Mouse (Mus musculus): ENCODE data around the gene Rapgef4. TPM values are rescaled to one million over a fixed set of nuclear protein-coding genes. Genes with fewer than 3 reads are reported as not detected.

The Rapgef4 gene
- polyA plus RNA-seq, 1 experiment from 2014 or later = 2.9 TPM

DNA sequence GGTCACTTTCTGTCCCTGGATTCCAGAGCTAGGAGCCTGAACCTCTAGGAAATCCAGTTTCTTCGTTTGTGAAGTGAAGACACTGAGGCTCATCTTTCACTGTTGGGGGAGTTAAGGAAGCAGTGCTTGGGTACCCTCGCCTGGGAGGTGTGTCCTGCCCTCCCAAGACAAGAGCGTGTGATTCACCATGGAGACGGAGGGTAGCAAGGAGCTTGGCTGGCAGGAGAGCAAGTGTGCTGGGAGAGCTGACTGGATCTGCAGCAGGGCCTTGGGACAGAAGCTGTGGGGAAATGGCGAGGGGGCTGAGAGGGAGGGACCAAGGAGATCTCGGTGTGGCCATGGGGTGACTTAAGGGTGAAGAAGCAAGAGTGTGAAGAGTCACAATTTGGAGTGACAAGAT lies 114.0 kb downstream of the Rapgef4 start:
- no peak overlapping the region for H3K27ac ChIP-seq
- no peaks in the 10 kb centered on the region for H3K36me3 ChIP-seq
- no peak overlapping the region for H3K4me3 ChIP-seq
- no peak for DNase-seq (ENCODE audit: low spot score)
- 68% methylated on average over 6 of the region's 6 CpGs for WGBS
- H3K4me1 ChIP-seq (replicated peaks) = peaks cover 18% of the 10 kb centered on the region
- H3K27me3 ChIP-seq (ENCODE audit: insufficient read depth, poor library complexity, severe bottlenecking) = no peaks in the 10 kb centered on the region
- no peaks in the 10 kb centered on the region for H3K9me3 ChIP-seq

DNA sequence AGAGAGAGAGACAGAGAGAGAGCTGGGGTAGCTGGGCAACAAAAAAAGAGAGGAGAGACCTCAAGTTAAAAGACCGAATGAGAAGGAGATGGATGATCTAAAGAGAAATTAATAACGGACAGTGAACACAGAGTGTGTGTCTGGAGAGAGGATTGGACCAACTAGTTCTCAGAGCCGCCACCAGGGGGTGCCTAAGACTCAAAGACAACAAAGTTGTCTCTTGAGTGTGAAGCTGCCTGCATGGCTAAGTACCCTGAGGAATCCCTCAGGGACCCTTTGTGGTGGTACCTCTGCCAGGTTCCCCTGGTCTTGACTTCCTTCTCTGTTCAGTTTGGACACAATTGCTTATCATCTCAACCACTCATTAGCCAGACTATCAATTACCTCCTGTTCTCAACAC lies 115.3 kb downstream of the Rapgef4 start:
- peak; percentile 49 for DNase-seq (ENCODE audit: low spot score)
- H3K27ac ChIP-seq = no peak overlapping the region
- H3K27me3 ChIP-seq (ENCODE audit: insufficient read depth, poor library complexity, severe bottlenecking) = no peaks in the 10 kb centered on the region
- peaks cover 18% of the 10 kb centered on the region for H3K4me1 ChIP-seq (replicated peaks)
- no peak overlapping the region for H3K4me3 ChIP-seq
- H3K9me3 ChIP-seq = no peaks in the 10 kb centered on the region
- 42% methylated on average over 3 of the region's 3 CpGs for WGBS
- no peaks in the 10 kb centered on the region for H3K36me3 ChIP-seq

DNA sequence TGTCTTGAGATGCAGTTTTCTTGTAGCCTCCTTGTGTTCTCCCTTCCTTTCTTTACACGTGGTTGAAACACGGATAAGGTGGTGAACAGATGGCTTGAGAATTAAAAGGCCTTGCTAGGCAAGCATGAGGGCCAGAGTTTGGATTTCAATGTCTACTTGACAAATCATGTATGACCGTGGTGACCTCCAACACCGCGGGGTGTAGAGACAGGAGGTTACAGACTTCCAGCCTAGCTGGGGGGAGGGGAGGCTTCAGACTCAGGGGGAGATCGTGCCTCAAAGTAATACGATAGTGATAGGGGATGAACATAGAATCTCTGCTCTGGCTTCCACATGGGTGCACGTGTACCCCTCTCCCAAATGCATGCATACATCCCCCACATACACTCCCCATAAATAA lies 117.3 kb downstream of the Rapgef4 start:
- H3K36me3 ChIP-seq = no peaks in the 10 kb centered on the region
- WGBS = 88% methylated on average over 8 of the region's 8 CpGs
- no peaks in the 10 kb centered on the region for H3K27me3 ChIP-seq (ENCODE audit: insufficient read depth, poor library complexity, severe bottlenecking)
- no peak for DNase-seq (ENCODE audit: low spot score)
- H3K27ac ChIP-seq = no peak overlapping the region
- H3K4me3 ChIP-seq = no peak overlapping the region
- no peaks in the 10 kb centered on the region for H3K9me3 ChIP-seq
- H3K4me1 ChIP-seq (replicated peaks) = peaks cover 3% of the 10 kb centered on the region; the same call in 1 of the 2 replicates

DNA sequence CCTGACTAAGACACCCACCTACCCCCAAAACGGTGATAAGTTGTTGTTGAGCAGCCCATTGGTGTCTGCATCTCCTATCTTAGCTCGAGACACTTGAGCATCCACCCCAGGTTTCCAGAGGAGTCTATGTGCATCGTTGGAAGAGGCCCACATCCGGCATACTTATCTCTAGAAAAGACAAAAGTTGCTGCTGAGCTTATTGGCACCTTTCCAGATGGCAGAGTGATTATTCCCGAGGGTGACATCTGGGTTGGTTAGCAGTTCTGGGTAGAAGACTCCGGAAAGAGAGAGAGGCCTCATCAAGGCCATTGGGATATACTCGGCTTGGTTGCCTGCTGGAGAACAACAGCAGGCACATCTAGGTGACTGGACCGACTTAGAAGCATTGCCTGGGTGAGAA lies 123.6 kb downstream of the Rapgef4 start:
- no peaks in the 10 kb centered on the region for H3K9me3 ChIP-seq
- WGBS = 84% methylated on average over 8 of the region's 8 CpGs

DNA sequence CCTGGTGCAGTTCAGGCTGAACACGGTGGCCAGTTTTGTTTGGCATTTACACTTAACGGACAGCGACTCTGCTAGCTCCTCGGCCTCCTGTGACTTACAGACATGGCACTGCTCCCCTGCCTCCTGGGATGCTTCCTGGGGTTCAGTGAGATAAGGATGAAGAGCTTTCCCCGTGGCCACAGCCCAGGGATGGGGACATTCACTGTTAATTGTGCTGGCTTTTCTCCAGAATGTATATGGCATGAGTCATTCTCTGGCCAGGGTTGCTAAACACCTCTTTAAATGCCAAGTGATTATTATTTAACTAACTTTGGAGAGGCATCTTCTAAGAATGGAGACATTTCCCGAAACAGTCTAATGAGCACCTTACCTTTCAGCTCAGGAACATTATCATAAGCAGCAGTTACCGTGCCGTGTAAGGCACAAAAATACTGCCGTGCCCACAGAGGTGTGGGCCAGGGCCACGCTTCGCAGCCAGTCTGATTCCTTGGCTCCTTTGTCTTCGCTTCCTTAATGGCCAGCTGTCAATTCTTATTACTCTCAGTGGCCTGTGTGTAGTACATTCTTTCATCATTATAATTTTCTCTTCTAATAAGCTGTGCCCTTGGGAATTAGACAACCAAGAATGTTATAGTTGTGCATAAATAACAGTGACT lies 126.6 kb downstream of the Rapgef4 start:
- Histone ChIP-seq H3K4me3 (no peak overlapping the region), H3K4me1 (replicated peaks) (peaks cover 7% of the 10 kb centered on the region; the same call in 1 of the 2 replicates), H3K9me3 (no peaks in the 10 kb centered on the region), H3K36me3 (no peaks in the 10 kb centered on the region), H3K27ac (no peak overlapping the region), H3K27me3 (ENCODE audit: insufficient read depth, poor library complexity, severe bottlenecking) (no peaks in the 10 kb centered on the region)
- no peak for DNase-seq (ENCODE audit: low spot score)
- 67% methylated on average over 12 of the region's 12 CpGs for WGBS

More for the DNA sequence above, 123.6 kb downstream of the Rapgef4 start:
- no peak for DNase-seq (ENCODE audit: low spot score)
- H3K4me1 ChIP-seq (replicated peaks) = peaks cover 7% of the 10 kb centered on the region; the same call in 1 of the 2 replicates
- H3K36me3 ChIP-seq = no peaks in the 10 kb centered on the region
- H3K27me3 ChIP-seq (ENCODE audit: insufficient read depth, poor library complexity, severe bottlenecking) = no peaks in the 10 kb centered on the region
- H3K4me3 ChIP-seq = no peak overlapping the region
- H3K27ac ChIP-seq = no peak overlapping the region

DNA sequence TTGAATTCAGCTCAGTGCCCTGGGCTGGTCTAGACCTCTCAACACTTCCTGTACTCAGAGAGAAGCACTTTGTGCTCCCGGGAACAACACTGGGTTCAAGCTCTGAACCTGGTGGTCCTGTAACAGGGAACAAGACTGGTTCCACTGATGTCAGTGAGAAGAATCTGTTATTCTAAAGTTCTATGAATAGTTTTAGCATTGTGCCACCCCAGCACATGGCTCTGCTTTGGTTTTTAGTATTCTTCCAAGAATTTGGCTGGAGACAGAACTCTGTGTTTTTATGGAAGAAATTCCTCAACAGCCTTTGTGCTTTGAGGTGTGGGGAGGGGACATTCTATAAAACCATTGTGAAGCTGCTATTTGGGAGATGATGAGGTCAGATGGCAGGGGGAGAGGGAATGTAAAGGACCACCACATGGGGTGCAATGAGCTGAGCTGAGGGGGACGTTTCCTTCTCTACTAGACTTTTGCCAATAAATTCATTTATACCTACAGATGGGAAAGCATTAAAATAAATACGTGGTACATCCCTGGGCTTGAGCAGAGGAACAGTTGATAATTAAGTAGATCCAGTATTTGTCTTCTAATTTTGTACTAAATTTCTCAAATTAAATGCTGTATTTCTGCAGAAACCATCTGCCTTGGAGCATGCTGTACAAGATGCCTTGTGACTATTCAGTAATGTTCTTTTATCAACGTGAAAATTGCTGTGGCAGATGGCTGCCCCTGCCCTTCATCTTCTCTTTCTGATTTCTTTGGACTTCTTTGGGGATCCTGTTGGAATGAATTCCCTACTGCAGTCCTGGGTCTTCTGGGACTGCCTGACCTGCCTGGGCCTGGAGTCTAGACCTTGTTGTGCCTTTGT lies 127.6 kb downstream of the Rapgef4 start:
- H3K36me3 ChIP-seq = no peaks in the 10 kb centered on the region
- H3K27ac ChIP-seq = no peak overlapping the region
- WGBS = 71% methylated on average over 4 of the region's 4 CpGs
- H3K9me3 ChIP-seq = no peaks in the 10 kb centered on the region
- peaks cover 7% of the 10 kb centered on the region; the same call in 1 of the 2 replicates for H3K4me1 ChIP-seq (replicated peaks)
- no peaks in the 10 kb centered on the region for H3K27me3 ChIP-seq (ENCODE audit: insufficient read depth, poor library complexity, severe bottlenecking)
- no peak for DNase-seq (ENCODE audit: low spot score)
- no peak overlapping the region for H3K4me3 ChIP-seq

DNA sequence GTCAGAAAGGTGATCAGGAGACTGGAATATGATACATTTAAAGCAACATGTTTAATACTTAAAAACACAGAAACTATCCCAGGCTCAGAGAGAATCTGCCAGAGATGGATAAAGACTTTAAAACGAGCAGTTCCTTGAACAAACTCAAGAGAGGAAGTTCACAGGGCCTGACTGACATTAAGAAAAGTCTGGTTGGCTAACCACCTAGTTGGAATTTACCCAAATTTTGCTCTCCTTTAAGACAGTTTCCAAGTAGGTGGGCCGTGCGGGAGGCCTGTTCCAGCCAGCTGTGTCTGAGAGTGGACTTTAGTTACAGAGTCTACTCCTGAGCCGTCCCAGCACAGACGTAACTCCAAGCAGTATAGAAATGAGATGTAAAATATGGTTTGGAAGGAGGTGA lies 129.4 kb downstream of the Rapgef4 start:
- H3K27me3 ChIP-seq (ENCODE audit: insufficient read depth, poor library complexity, severe bottlenecking) = no peaks in the 10 kb centered on the region
- peaks cover 12% of the 10 kb centered on the region; the same call in 1 of the 2 replicates for H3K4me1 ChIP-seq (replicated peaks)
- no peaks in the 10 kb centered on the region for H3K9me3 ChIP-seq
- no peak overlapping the region for H3K27ac ChIP-seq
- H3K36me3 ChIP-seq = no peaks in the 10 kb centered on the region
- DNase-seq (ENCODE audit: low spot score) = no peak
- no peak overlapping the region for H3K4me3 ChIP-seq
- 87% methylated on average over 5 of the region's 5 CpGs for WGBS

DNA sequence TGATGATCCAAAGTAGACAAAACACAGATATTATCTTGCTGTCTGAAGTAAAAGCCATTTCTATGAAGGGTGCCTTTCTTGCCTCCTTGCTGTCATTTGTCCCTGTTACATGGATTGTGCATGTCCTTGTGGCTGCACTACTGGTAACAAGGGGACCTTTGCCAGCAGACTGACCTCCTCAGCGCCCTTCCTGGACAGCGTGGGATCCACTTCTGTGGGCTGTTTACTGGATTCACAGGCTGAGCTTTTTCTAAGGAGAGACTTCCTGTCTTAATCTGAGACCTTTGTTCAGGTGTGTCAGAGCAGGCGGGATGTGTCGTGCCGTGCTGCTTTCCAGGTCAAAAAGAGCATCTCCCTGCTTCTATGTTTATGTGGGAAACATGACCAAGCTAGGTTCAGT lies 132.7 kb downstream of the Rapgef4 start:
- WGBS = 82% methylated on average over 5 of the region's 5 CpGs
- Histone ChIP-seq H3K4me1 (replicated peaks) (peaks cover 15% of the 10 kb centered on the region; the same call in 1 of the 2 replicates), H3K27me3 (ENCODE audit: insufficient read depth, poor library complexity, severe bottlenecking) (no peaks in the 10 kb centered on the region), H3K27ac (no peak overlapping the region), H3K4me3 (no peak overlapping the region), H3K36me3 (no peaks in the 10 kb centered on the region), H3K9me3 (no peaks in the 10 kb centered on the region)
- no peak for DNase-seq (ENCODE audit: low spot score)

DNA sequence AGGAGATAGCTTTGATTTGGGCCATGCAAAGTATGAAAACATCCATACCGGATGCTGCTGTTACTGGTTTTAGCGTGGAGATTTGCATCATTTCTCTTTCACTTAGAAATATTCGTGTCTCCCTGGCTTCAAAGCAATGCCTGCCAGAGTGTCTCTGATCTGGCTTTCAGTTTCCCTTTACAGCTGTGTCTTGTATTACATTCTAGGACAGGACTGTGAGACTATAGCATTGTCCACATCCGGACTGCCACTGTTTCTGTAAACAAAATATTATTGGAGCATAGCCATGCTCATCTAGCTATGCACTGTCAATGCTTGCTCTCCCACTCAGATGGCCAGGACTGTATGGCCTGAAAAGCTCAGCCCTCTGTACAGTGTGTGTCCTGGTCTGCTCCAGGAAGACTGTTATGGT lies 133.1 kb downstream of the Rapgef4 start:
- Histone ChIP-seq H3K36me3 (no peaks in the 10 kb centered on the region), H3K4me1 (replicated peaks) (peaks cover 13% of the 10 kb centered on the region; the same call in 1 of the 2 replicates), H3K9me3 (no peaks in the 10 kb centered on the region), H3K4me3 (no peak overlapping the region), H3K27me3 (ENCODE audit: insufficient read depth, poor library complexity, severe bottlenecking) (no peaks in the 10 kb centered on the region), H3K27ac (no peak overlapping the region)
- DNase-seq (ENCODE audit: low spot score) = no peak
- 85% methylated on average over 4 of the region's 4 CpGs for WGBS

DNA sequence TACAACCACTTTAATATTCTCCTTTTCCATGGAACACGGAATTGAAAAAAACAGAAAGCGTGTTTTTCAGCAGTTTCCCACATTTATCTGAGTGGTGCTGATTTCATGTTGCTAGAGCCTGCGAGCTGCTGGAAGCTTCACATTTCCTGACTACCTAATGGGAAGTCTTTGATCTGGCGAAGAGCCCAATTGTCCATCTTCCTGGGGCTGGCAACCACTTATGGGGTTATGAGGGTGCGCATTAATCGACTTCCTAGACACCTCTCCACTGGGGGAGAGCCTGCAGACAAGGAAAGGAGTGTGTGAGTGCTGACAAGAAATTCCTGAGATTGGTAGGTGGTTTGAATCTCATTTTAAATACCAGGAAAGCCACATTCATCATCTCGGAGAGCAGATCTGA lies 135.1 kb downstream of the Rapgef4 start:
- no peak overlapping the region for H3K27ac ChIP-seq
- 80% methylated on average over 7 of the region's 7 CpGs for WGBS
- H3K36me3 ChIP-seq = no peaks in the 10 kb centered on the region
- peaks cover 13% of the 10 kb centered on the region; the same call in 1 of the 2 replicates for H3K4me1 ChIP-seq (replicated peaks)
- H3K9me3 ChIP-seq = no peaks in the 10 kb centered on the region
- DNase-seq (ENCODE audit: low spot score) = no peak
- H3K4me3 ChIP-seq = no peak overlapping the region
- H3K27me3 ChIP-seq (ENCODE audit: insufficient read depth, poor library complexity, severe bottlenecking) = no peaks in the 10 kb centered on the region

DNA sequence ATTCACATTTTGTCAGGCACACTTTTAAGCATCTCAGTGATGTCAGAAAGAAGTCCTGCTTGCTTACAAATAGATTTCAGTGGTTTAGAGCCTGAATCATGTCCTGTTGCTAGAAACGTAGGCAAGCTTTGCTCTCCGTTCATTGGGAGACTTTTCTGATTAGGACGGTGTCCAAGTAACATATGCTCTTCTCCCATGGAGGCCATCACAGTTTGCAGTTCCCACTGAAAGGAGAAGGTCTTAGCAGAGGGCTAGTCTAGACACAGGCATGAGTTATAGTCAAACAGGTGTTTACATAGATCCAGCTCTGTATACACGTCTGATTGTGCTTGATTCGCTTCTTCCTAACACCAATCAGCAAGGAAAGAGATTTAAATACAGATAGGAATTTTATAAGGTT lies 135.7 kb downstream of the Rapgef4 start:
- no peaks in the 10 kb centered on the region for H3K27me3 ChIP-seq (ENCODE audit: insufficient read depth, poor library complexity, severe bottlenecking)
- no peak for DNase-seq (ENCODE audit: low spot score)
- peaks cover 16% of the 10 kb centered on the region; the same call in 1 of the 2 replicates for H3K4me1 ChIP-seq (replicated peaks)
- no peaks in the 10 kb centered on the region for H3K9me3 ChIP-seq
- no peak overlapping the region for H3K4me3 ChIP-seq
- no peak overlapping the region for H3K27ac ChIP-seq
- WGBS = 91% methylated on average over 5 of the region's 5 CpGs
- no peaks in the 10 kb centered on the region for H3K36me3 ChIP-seq

DNA sequence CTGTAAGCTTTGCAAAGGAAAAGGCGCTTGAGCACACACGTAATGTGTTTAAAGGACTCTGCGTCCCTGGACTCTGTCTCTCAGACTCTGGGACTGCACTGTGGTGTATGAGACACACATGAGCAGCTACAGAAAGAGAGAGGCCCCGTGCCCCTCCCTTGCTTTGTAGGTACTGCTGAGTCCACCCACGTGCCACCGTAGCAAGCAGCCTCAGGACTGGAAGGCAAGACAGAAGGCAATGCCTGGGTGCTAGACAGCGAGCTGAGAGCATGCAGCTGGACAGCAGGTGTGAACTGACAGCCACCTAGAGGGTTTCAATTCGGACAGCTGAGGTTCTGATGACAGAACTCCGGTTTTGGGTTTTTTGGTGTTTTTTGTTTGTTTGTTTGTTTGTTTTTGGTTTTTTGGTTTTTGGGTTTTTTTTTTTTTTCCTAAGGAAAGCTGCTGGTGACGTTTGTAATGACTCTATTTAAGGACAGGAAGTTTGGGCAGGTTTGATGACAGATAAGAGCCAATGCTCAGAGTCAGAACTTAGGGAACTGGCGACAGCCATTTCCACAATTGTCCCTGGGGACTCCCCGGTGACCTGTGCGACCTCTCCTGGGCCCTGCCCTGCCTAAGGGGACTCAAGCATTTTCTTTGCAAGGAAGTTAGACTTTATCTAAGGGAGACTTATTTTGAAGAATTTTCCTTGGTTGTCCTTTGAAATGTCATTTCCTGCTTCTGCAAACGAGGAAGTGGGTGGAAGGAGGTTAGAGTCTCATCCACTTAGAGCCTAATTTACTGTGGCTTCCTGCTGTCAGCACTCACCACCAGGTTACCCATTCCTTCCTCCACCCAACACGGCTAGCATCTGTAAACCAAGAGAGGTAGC lies 136.3 kb downstream of the Rapgef4 start:
- Histone ChIP-seq H3K27me3 (ENCODE audit: insufficient read depth, poor library complexity, severe bottlenecking) (no peaks in the 10 kb centered on the region), H3K27ac (no peak overlapping the region), H3K36me3 (no peaks in the 10 kb centered on the region), H3K4me3 (no peak overlapping the region), H3K4me1 (replicated peaks) (peaks cover 18% of the 10 kb centered on the region), H3K9me3 (no peaks in the 10 kb centered on the region)
- DNase-seq (ENCODE audit: low spot score) = no peak
- WGBS = 59% methylated on average over 15 of the region's 15 CpGs
